Mouse (Mus musculus) embryonic fibroblast, embryonic 13.5 days (primary cell): ENCODE data around the gene Npas3.

Experiments
- CTCF ChIP-seq: IDR thresholded peaks from 2 replicates; pipeline ENCODE4 v1.5.1; 2011; ENCODE audit warnings: mild to moderate bottlenecking, control low read depth, low read length, moderate library complexity, borderline replicate concordance; ENCODE audit not compliant: insufficient read depth
- POLR2A ChIP-seq: IDR thresholded peaks from 2 replicates; pipeline ENCODE4 v1.6.1; 2011; ENCODE audit warnings: low read depth, mild to moderate bottlenecking, control low read depth, low read length, moderate library complexity

DNA sequence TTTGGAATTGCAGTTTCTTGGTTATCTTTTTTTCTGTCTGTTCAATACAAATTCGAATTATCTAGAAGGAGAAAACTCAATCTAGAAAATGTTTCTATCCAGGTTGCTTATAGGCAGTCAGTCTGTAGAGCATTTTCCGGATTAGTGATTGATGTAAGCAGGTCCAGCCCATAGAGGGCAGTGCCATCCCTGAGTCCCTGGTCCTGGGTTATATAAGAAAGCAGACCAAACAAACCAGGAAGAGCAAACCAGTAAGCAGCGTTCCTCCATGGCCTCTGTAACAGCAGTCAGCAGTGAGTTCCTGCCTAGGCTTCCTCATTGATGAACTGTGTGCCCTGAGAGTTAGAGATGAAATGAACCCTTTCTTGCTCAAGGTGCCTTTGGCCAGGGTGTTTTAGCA is 433.6 kb downstream of the Npas3 start:
- TF ChIP-seq CTCF (no peak), POLR2A (no peak)
